Mouse (Mus musculus): Measurements from ENCODE around the gene Arhgap28.

GRCm38 (mm10) chr17:67861080-67861630 lies 142.8 kb downstream of the Arhgap28 start:
- TF ChIP-seq CTCF (IDR thresholded peaks at IDR 0.05; ENCODE audit: borderline replicate concordance, control insufficient read depth, extremely low read depth, insufficient read depth, low read length, poor library complexity) (no peak), POLR2A (IDR thresholded peaks at IDR 0.05; ENCODE audit: control insufficient read depth, extremely low read depth, insufficient read depth, low read length, poor library complexity) (no peak)

All from thymus, adult 2 months (tissue).